Mouse (Mus musculus): ENCODE results near the gene Rnf44.

DNA sequence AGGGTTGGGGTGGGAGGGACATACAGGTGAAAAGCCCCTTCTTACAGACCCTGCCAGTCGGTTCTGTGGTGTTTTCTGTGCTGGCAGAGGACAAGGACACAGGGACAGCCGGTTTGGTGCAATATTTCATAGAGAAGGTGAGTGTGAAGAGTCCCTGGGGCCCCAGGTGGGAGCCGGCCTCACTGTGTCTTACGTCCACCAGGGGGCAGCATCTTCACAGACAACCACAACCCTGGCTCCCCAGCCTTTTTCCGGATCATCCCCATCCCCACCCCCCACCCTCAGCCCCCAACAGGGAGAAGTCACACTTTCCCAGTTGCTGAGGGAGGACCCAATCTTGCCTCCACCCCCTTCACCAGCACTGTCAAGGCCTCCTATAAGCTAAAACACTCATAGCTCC lies 23.2 kb upstream of the Rnf44 start:
- peak; percentile 80 for TF ChIP-seq CTCF (IDR thresholded peaks at IDR 0.05; ENCODE audit: extremely low read depth, insufficient read depth, insufficient read length, insufficient replicate concordance)
- TF ChIP-seq POLR2A (IDR thresholded peaks at IDR 0.05; ENCODE audit: low read depth, low read length) = no peak

All from spleen, adult 2 months (tissue).